Mouse (Mus musculus): ENCODE measurements around the gene Calhm6. TPM values are rescaled to one million over a fixed set of nuclear protein-coding genes. Genes with fewer than 3 reads are reported as not detected.

Gene Calhm6
- polyA plus RNA-seq, 1 experiment from 2014 or later, result 0.88 TPM

- H3K9me3 ChIP-seq, result no peaks in the 10 kb centered on the region
- H3K27ac ChIP-seq, result no peak overlapping the region
- no peak for DNase-seq (ENCODE audit: low spot score)
- H3K36me3 ChIP-seq, result no peaks in the 10 kb centered on the region
- no peaks in the 10 kb centered on the region for H3K27me3 ChIP-seq (ENCODE audit: insufficient read depth, poor library complexity, severe bottlenecking)
- H3K4me3 ChIP-seq, result no peak overlapping the region
- H3K4me1 ChIP-seq, result peaks cover 5% of the 10 kb centered on the region; the same call in 1 of the 2 replicates
- WGBS, result 70% methylated on average over 1 of the region's 1 CpGs
Observed at GRCm38 (mm10) chr10:34090481-34090880, 37.3 kb downstream of the Calhm6 start.

- Histone ChIP-seq H3K4me3 (no peak overlapping the region), H3K36me3 (no peaks in the 10 kb centered on the region), H3K27me3 (ENCODE audit: insufficient read depth, poor library complexity, severe bottlenecking) (no peaks in the 10 kb centered on the region), H3K27ac (no peak overlapping the region), H3K9me3 (no peaks in the 10 kb centered on the region), H3K4me1 (peaks cover 5% of the 10 kb centered on the region; the same call in 1 of the 2 replicates)
- no peak for DNase-seq (ENCODE audit: low spot score)
- 66% methylated on average over 3 of the region's 3 CpGs for WGBS
Observed at GRCm38 (mm10) chr10:34089517-34089916, 38.3 kb downstream of the Calhm6 start.

GRCm38 (mm10) chr10:34088515-34088914, 39.3 kb downstream of the Calhm6 start:
- Histone ChIP-seq H3K36me3 (no peaks in the 10 kb centered on the region), H3K9me3 (no peaks in the 10 kb centered on the region), H3K4me1 (peaks cover 5% of the 10 kb centered on the region; the same call in 1 of the 2 replicates), H3K27ac (no peak overlapping the region), H3K27me3 (ENCODE audit: insufficient read depth, poor library complexity, severe bottlenecking) (no peaks in the 10 kb centered on the region), H3K4me3 (no peak overlapping the region)
- WGBS, result 83% methylated on average over 2 of the region's 2 CpGs
- no peak for DNase-seq (ENCODE audit: low spot score)

GRCm38 (mm10) chr10:34086514-34086913, 41.3 kb downstream of the Calhm6 start:
- H3K27ac ChIP-seq, result no peak overlapping the region
- whole genome bisulfite sequencing, result 92% methylated on average over 1 of the region's 1 CpGs
- no peaks in the 10 kb centered on the region for H3K27me3 ChIP-seq (ENCODE audit: insufficient read depth, poor library complexity, severe bottlenecking)

More at GRCm38 (mm10) chr10:34086514-34086913, 41.3 kb downstream of the Calhm6 start:
- no peaks in the 10 kb centered on the region for H3K4me1 ChIP-seq
- no peaks in the 10 kb centered on the region for H3K36me3 ChIP-seq
- H3K4me3 ChIP-seq, result no peak overlapping the region
- no peak for DNase-seq (ENCODE audit: low spot score)
- no peaks in the 10 kb centered on the region for H3K9me3 ChIP-seq

Other genes starting within 250 kb of the Calhm6 start
- gene Rsph4a, start 222.9 kb downstream of the Calhm6 start, polyA plus RNA-seq (2016; fragmentation: Nextera tagmentation; extraction: Ambion mirVana), result not detected in 2 replicates
- gene Zup1, start 176.7 kb downstream of the Calhm6 start, polyA plus RNA-seq (2016; fragmentation: Nextera tagmentation; extraction: Ambion mirVana), result 14.5 and 18.7 TPM in 2 replicates
- gene Rwdd1, start 108.4 kb downstream of the Calhm6 start, polyA plus RNA-seq (2016; fragmentation: Nextera tagmentation; extraction: Ambion mirVana), result 106 and 125 TPM in 2 replicates
- gene Trappc3l, start 90.4 kb downstream of the Calhm6 start, polyA plus RNA-seq (2016; fragmentation: Nextera tagmentation; extraction: Ambion mirVana), result not detected in 2 replicates
- 0.04 TPM in 1 of 2 replicates, not detected in the other for gene Calhm4, start 83.7 kb downstream of the Calhm6 start, polyA plus RNA-seq (2016; fragmentation: Nextera tagmentation; extraction: Ambion mirVana)
- gene Calhm5, start 31.5 kb downstream of the Calhm6 start, polyA plus RNA-seq (2016; fragmentation: Nextera tagmentation; extraction: Ambion mirVana), result 0.70 and 0.95 TPM in 2 replicates
- 20.9 and 22.8 TPM in 2 replicates for gene Dse, start 79.7 kb upstream of the Calhm6 start, polyA plus RNA-seq (2016; fragmentation: Nextera tagmentation; extraction: Ambion mirVana)
- 57.5 and 69.9 TPM in 2 replicates for gene Tspyl1, start 154.2 kb upstream of the Calhm6 start, polyA plus RNA-seq (2016; fragmentation: Nextera tagmentation; extraction: Ambion mirVana)
- gene Tspyl4, start 169.5 kb upstream of the Calhm6 start, polyA plus RNA-seq (2016; fragmentation: Nextera tagmentation; extraction: Ambion mirVana), result 20.7 and 21.7 TPM in 2 replicates

Data from heart, embryonic 10.5 days (tissue).